Mouse (Mus musculus): Measurements from ENCODE around the gene Golm1. TPM values are rescaled to one million over a fixed set of nuclear protein-coding genes. Genes with fewer than 3 reads are reported as not detected.
"Not testable (repeated sequence)": the region's sequence is repeated elsewhere in the genome, so short reads cannot be mapped to it uniquely, and the experiment has no call there.

Gene Golm1
- polyA plus RNA-seq, 1 experiment, result 4.4 TPM

GRCm38 (mm10) chr13:59592630-59593029 is 83.0 kb downstream of the Golm1 start:
- 88% methylated on average over 1 of the region's 1 CpGs for WGBS
- Histone ChIP-seq H3K4me3 (ENCODE audit: control insufficient read depth, insufficient read depth, low read length) (no peak overlapping the region), H3K27ac (ENCODE audit: control insufficient read depth, insufficient read depth, low read length) (no peak overlapping the region), H3K27me3 (ENCODE audit: control insufficient read depth, insufficient read depth, low read length) (no peaks in the 10 kb centered on the region), H3K36me3 (ENCODE audit: control insufficient read depth, insufficient read depth, low read length) (peaks cover 10% of the 10 kb centered on the region), H3K4me1 (replicated peaks; ENCODE audit: control insufficient read depth, insufficient read depth, low read length) (no peaks in the 10 kb centered on the region)
- no peak for TF ChIP-seq POLR2A (IDR thresholded peaks at IDR 0.05; ENCODE audit: control insufficient read depth, extremely low read depth, insufficient read depth, low read length, poor library complexity)
- no peak for TF ChIP-seq CTCF (IDR thresholded peaks at IDR 0.05; ENCODE audit: borderline replicate concordance, control insufficient read depth, extremely low read depth, insufficient read depth, low read length, poor library complexity)
- DNase-seq, result no peak

- H3K4me1 ChIP-seq (replicated peaks; ENCODE audit: control insufficient read depth, insufficient read depth, low read length); DNase-seq: not testable (repeated sequence)
Observed at GRCm38 (mm10) chr13:59592058-59592457, 83.6 kb downstream of the Golm1 start.

GRCm38 (mm10) chr13:59590691-59591090 is 84.9 kb downstream of the Golm1 start:
- Histone ChIP-seq H3K27ac (ENCODE audit: control insufficient read depth, insufficient read depth, low read length) (no peak overlapping the region), H3K4me3 (ENCODE audit: control insufficient read depth, insufficient read depth, low read length) (no peak overlapping the region), H3K36me3 (ENCODE audit: control insufficient read depth, insufficient read depth, low read length) (peaks cover 8% of the 10 kb centered on the region), H3K4me1 (replicated peaks; ENCODE audit: control insufficient read depth, insufficient read depth, low read length) (peaks cover 4% of the 10 kb centered on the region), H3K27me3 (ENCODE audit: control insufficient read depth, insufficient read depth, low read length) (no peaks in the 10 kb centered on the region)
- TF ChIP-seq POLR2A (IDR thresholded peaks at IDR 0.05; ENCODE audit: control insufficient read depth, extremely low read depth, insufficient read depth, low read length, poor library complexity) (no peak), CTCF (IDR thresholded peaks at IDR 0.05; ENCODE audit: borderline replicate concordance, control insufficient read depth, extremely low read depth, insufficient read depth, low read length, poor library complexity) (no peak)
- WGBS, result 64% methylated on average over 4 of the region's 4 CpGs
- peak; percentile 37 for DNase-seq

More at GRCm38 (mm10) chr13:59592058-59592457, 83.6 kb downstream of the Golm1 start:
- 94% methylated on average over 3 of the region's 3 CpGs for WGBS
- not testable (repeated sequence) for H3K27ac ChIP-seq (ENCODE audit: control insufficient read depth, insufficient read depth, low read length); H3K4me3 ChIP-seq (ENCODE audit: control insufficient read depth, insufficient read depth, low read length); H3K27me3 ChIP-seq (ENCODE audit: control insufficient read depth, insufficient read depth, low read length)
- H3K36me3 ChIP-seq (ENCODE audit: control insufficient read depth, insufficient read depth, low read length), result peaks cover 10% of the 10 kb centered on the region

DNA sequence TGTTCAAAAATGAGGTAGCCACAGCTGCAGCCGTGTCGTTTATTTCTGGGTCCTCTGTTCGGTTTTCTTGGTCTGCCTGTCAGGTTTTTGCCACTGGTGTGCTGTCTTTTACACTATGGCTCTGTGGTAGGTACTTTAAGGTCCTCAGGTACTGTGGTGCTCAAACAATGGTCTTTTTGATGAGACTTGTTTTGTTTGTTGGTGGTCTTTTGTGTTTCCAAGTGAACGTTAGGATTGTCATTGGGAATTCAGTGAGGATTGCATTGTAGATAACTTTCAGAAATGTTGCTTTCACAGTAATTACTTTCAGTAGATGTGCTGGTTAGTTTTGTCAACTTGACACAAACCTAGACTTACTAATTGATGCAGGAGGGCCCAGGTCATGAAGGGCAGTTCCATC is 85.9 kb downstream of the Golm1 start:
- TF ChIP-seq CTCF (IDR thresholded peaks at IDR 0.05; ENCODE audit: borderline replicate concordance, control insufficient read depth, extremely low read depth, insufficient read depth, low read length, poor library complexity) (no peak), POLR2A (IDR thresholded peaks at IDR 0.05; ENCODE audit: control insufficient read depth, extremely low read depth, insufficient read depth, low read length, poor library complexity) (no peak)
- DNase-seq, result no peak
- Histone ChIP-seq H3K27me3 (ENCODE audit: control insufficient read depth, insufficient read depth, low read length) (no peaks in the 10 kb centered on the region), H3K27ac (ENCODE audit: control insufficient read depth, insufficient read depth, low read length) (no peak overlapping the region), H3K36me3 (ENCODE audit: control insufficient read depth, insufficient read depth, low read length) (peaks cover 8% of the 10 kb centered on the region), H3K4me3 (ENCODE audit: control insufficient read depth, insufficient read depth, low read length) (no peak overlapping the region), H3K4me1 (replicated peaks; ENCODE audit: control insufficient read depth, insufficient read depth, low read length) (peaks cover 6% of the 10 kb centered on the region)
- 98% methylated on average over 4 of the region's 4 CpGs for WGBS

DNA sequence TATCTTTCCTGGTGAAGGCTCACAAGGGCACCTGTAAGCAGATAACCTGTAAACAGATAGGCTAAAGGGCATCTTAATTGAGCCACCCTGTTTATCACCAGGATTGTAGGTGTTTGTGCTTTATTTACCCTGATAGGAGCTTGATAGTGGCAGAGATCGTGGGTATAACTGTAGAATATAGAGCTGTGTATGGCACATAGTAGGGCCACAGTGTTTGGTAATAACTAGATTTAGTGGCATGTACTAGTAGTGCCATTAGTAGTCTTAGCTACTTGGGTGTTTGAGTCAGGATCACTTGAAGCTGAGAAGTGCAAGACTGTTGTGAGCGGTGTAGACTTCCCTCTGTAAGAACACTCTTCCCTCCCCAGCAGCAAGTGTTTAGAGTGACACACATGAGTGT is 88.4 kb downstream of the Golm1 start:
- Histone ChIP-seq H3K27me3 (ENCODE audit: control insufficient read depth, insufficient read depth, low read length) (no peaks in the 10 kb centered on the region), H3K27ac (ENCODE audit: control insufficient read depth, insufficient read depth, low read length) (no peak overlapping the region), H3K4me3 (ENCODE audit: control insufficient read depth, insufficient read depth, low read length) (no peak overlapping the region), H3K36me3 (ENCODE audit: control insufficient read depth, insufficient read depth, low read length) (peaks cover 4% of the 10 kb centered on the region; the same call in 1 of the 2 replicates), H3K4me1 (replicated peaks; ENCODE audit: control insufficient read depth, insufficient read depth, low read length) (peaks cover 8% of the 10 kb centered on the region)
- DNase-seq, result no peak
- 96% methylated on average over 2 of the region's 2 CpGs for WGBS
- TF ChIP-seq POLR2A (IDR thresholded peaks at IDR 0.05; ENCODE audit: control insufficient read depth, extremely low read depth, insufficient read depth, low read length, poor library complexity), result no peak
- TF ChIP-seq CTCF (IDR thresholded peaks at IDR 0.05; ENCODE audit: borderline replicate concordance, control insufficient read depth, extremely low read depth, insufficient read depth, low read length, poor library complexity), result no peak

DNA sequence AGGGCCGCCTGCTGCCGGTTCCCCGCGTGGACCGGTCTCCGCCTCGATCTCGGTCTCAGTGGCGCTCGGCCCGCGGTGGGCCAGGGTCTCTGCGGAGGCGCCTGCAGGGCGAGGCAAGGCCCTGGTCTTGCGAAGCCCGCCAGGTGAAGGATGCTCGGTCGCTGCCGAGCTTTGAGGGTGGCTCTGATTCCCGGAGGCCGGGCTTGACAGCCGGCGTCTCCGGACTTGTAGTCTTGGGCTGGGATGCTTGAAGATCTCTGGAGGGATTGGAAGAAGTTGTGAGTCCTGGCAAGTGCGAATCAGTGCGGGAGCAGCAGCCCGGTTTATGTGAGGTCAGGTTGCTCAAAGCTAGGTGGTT is 90.0 kb downstream of the Golm1 start:
- WGBS, result under 1% methylated on average over 28 of the region's 28 CpGs
- Histone ChIP-seq H3K27ac (ENCODE audit: control insufficient read depth, insufficient read depth, low read length) (no peak overlapping the region), H3K27me3 (ENCODE audit: control insufficient read depth, insufficient read depth, low read length) (no peaks in the 10 kb centered on the region), H3K36me3 (ENCODE audit: control insufficient read depth, insufficient read depth, low read length) (no peaks in the 10 kb centered on the region), H3K4me1 (replicated peaks; ENCODE audit: control insufficient read depth, insufficient read depth, low read length) (peaks cover 8% of the 10 kb centered on the region), H3K4me3 (ENCODE audit: control insufficient read depth, insufficient read depth, low read length) (peak overlapping the region; percentile 95)
- 0 out of 2 replicates have a peak, but pooled peaks have one; percentile 14 for TF ChIP-seq POLR2A (IDR thresholded peaks at IDR 0.05; ENCODE audit: control insufficient read depth, extremely low read depth, insufficient read depth, low read length, poor library complexity)
- TF ChIP-seq CTCF (IDR thresholded peaks at IDR 0.05; ENCODE audit: borderline replicate concordance, control insufficient read depth, extremely low read depth, insufficient read depth, low read length, poor library complexity), result no peak
- DNase-seq, result no peak

- DNase-seq, result peak; percentile 100
- no peak within 1 kb of the TSS for H3K27ac ChIP-seq (ENCODE audit: control insufficient read depth, insufficient read depth, low read length)
- under 1% methylated on average over 83 of the region's 83 CpGs for WGBS
- no peaks in the 10 kb centered on the region for H3K36me3 ChIP-seq (ENCODE audit: control insufficient read depth, insufficient read depth, low read length)
- H3K4me3 ChIP-seq (ENCODE audit: control insufficient read depth, insufficient read depth, low read length), result peak within 1 kb of the TSS; percentile 95
- no peaks in the 10 kb centered on the region for H3K27me3 ChIP-seq (ENCODE audit: control insufficient read depth, insufficient read depth, low read length)
- TF ChIP-seq CTCF (IDR thresholded peaks at IDR 0.05; ENCODE audit: borderline replicate concordance, control insufficient read depth, extremely low read depth, insufficient read depth, low read length, poor library complexity) (peak; percentile 62; the same call in 1 of the 2 replicates), POLR2A (IDR thresholded peaks at IDR 0.05; ENCODE audit: control insufficient read depth, extremely low read depth, insufficient read depth, low read length, poor library complexity) (peak; percentile 60)
- H3K4me1 ChIP-seq (replicated peaks; ENCODE audit: control insufficient read depth, insufficient read depth, low read length), result peaks cover 8% of the 10 kb centered on the region
Observed at GRCm38 (mm10) chr13:59584947-59585647, 90.5 kb downstream of the Golm1 start, which contains the start of the genes Agtpbp1 and Naa35. Agtpbp1 (minus strand) TSS chr13:59585227. Naa35 (plus strand) TSS chr13:59585259.

Other genes starting within 250 kb of the Golm1 start
- 9.9 and 13.5 TPM in 2 replicates for gene Agtpbp1, start 90.6 kb downstream of the Golm1 start, polyA plus RNA-seq (2012; rRNA removed)
- gene Naa35, start 90.6 kb downstream of the Golm1 start, polyA plus RNA-seq (2012; rRNA removed), result 44.5 and 54.3 TPM in 2 replicates
- gene 4921517D22Rik, start 18.3 kb upstream of the Golm1 start, polyA plus RNA-seq (2012; rRNA removed), result not detected in 2 replicates
- gene Spata31d1a, start 34.5 kb upstream of the Golm1 start, polyA plus RNA-seq (2012; rRNA removed), result 0.03 and 0.08 TPM in 2 replicates
- gene Spata31d1b, start 36.5 kb upstream of the Golm1 start, polyA plus RNA-seq (2012; rRNA removed), result 0.69 and 1.00 TPM in 2 replicates
- gene Spata31d1d, start 55.9 kb upstream of the Golm1 start, polyA plus RNA-seq (2012; rRNA removed), result 0.05 TPM in 1 of 2 replicates, not detected in the other
- gene 1700014D04Rik, start 70.9 kb upstream of the Golm1 start, polyA plus RNA-seq (2012; rRNA removed), result 0.05 and 0.07 TPM in 2 replicates
- gene Isca1, start 94.0 kb upstream of the Golm1 start, polyA plus RNA-seq (2012; rRNA removed), result 56.7 and 80.3 TPM in 2 replicates
- not detected in 2 replicates for gene Gm49354, start 106.4 kb upstream of the Golm1 start, polyA plus RNA-seq (2012; rRNA removed)
- 43.6 and 47.4 TPM in 2 replicates for gene Tut7, start 147.3 kb upstream of the Golm1 start, polyA plus RNA-seq (2012; rRNA removed)

Measured in thymus, adult 2 months (tissue).